Mouse (Mus musculus) hindbrain, embryonic 11.5 days (tissue): ENCODE results near the gene Gm3618. TPM values are rescaled to one million over a fixed set of nuclear protein-coding genes. Genes with fewer than 3 reads are reported as not detected.
"Not testable (repeated sequence)": the region's sequence is repeated elsewhere in the genome, so short reads cannot be mapped to it uniquely, and the experiment has no call there.

Experiments
- ATAC-seq: fragments of 200-750 bp; cut with Nextera tagmentation; 2 replicates; pipeline ENCODE4 v1.8.0; 2017; ENCODE audit warnings: mild to moderate bottlenecking, moderate TSS enrichment, moderate library complexity; ENCODE audit not compliant: low FRiP score
- DNase-seq: peaks from one replicate; pipeline ENCODE4 v3.0.0-alpha.2; 2015; ENCODE audit warnings: low spot score
- H3K27ac ChIP-seq: fragments of 300-500 bp; sonication (generic); 2 replicates; pipeline ENCODE4 v1.5.1; 2014; ENCODE audit warnings: mild to moderate bottlenecking, low read depth, low read length
- H3K27me3 ChIP-seq: fragments of 300-500 bp; sonication (generic); 2 replicates; pipeline ENCODE4 v1.6.1; 2014; ENCODE audit warnings: mild to moderate bottlenecking, low read length, moderate library complexity, mixed read lengths; ENCODE audit not compliant: control insufficient read depth, insufficient read depth
- H3K36me3 ChIP-seq: fragments of 300-500 bp; sonication (generic); 2 replicates; pipeline ENCODE4 v1.6.1; 2014; ENCODE audit warnings: mild to moderate bottlenecking, low read length, moderate library complexity, mixed read lengths; ENCODE audit not compliant: control insufficient read depth, insufficient read depth
- H3K4me1 ChIP-seq: fragments of 300-500 bp; sonication (generic); replicated peaks from 2 replicates; pipeline ENCODE4 v1.6.1; 2014; ENCODE audit warnings: low read length, mixed read lengths; ENCODE audit not compliant: control insufficient read depth, insufficient read depth
- H3K4me2 ChIP-seq: fragments of 300-500 bp; sonication (generic); replicated peaks from 2 replicates; pipeline ENCODE4 v1.6.1; 2014; ENCODE audit warnings: mild to moderate bottlenecking, low read depth, low read length
- H3K4me3 ChIP-seq: fragments of 300-500 bp; sonication (generic); 2 replicates; pipeline ENCODE4 v1.5.1; 2014; ENCODE audit warnings: low read depth, low read length
- H3K9ac ChIP-seq: fragments of 300-500 bp; sonication (generic); 2 replicates; pipeline ENCODE4 v1.6.1; 2014; ENCODE audit warnings: low read depth, low read length
- H3K9me3 ChIP-seq: fragments of 300-500 bp; sonication (generic); 2 replicates; pipeline ENCODE4 v1.6.1; 2016; ENCODE audit warnings: low read length; ENCODE audit not compliant: control insufficient read depth
- WGBS: fragments of 180-500 bp; shearing (Covaris S2); extraction: QIAGEN DNeasy Blood & Tissue Kit; methylation state at CpG from one replicate; pipeline ENCODE4 v1.1.7; 2014; 5-methylcytosine and 5-hydroxymethylcytosine counted together
- polyA plus RNA-seq: library from polyadenylated mRNA; unstranded; fragments of >200 nt; fragmentation: Nextera tagmentation; extraction: Ambion mirVana; gene quantifications from 2 replicates; pipeline ENCODE4 v1.2.1, GENCODE M21; 2014

Gene Gm3618
- not detected in 2 replicates for polyA plus RNA-seq

DNA sequence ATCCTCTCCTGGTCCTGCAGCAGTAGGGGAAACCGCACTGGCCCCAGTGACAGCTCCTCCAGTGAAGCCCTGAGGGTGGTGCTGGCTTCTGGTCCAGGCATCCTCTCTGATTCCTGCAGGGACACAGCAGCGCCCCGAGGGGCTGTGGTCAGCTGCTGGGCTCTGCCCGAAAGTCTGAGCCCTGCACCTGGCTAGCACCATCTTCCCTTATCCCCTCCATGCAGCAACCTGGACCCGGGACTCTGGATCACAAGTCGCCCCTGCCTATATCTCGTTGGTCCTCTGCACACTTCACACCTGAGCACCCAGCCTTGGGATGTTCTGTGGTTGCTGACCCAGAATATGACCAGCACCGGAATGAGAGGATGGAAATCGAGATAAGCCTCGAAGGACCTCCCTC is at the start of gene Gm3618:
Gm3618 (minus strand) TSS at position 101 of the 400 bp plus-strand sequence.
- H3K27me3 ChIP-seq, H3K9me3 ChIP-seq, DNase-seq, H3K4me2 ChIP-seq, H3K4me1 ChIP-seq, H3K9ac ChIP-seq, ATAC-seq, H3K4me3 ChIP-seq, H3K27ac ChIP-seq, H3K36me3 ChIP-seq: not testable (repeated sequence)
- WGBS = no CpG with 5 or more reads among the region's 10 CpGs

DNA sequence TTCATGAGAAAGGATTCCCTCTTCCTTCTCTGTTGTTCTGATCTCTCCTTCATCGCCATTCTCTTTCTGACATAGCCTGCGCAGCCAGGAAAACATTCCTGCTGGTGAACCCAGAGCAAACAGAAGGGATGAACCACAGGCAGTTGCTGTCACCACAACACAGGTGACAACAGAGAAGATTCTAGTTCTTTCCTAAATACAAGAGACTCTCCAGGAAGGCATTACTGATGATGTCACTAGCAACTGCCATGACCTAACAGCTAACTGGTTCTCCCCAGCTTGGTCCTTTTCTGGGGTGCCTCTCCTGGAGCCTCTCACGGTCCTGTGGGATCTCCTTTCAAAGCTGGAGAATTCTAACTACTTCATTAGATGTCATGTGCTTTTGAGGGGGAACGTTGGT is 46.7 kb upstream of the Gm3618 start, which contains the start of gene Gm16440:
Gm16440 (minus strand) TSS at position 101 of the 400 bp plus-strand sequence.
- 84% methylated on average over 2 of the region's 4 CpGs for WGBS
- H3K27me3 ChIP-seq, H3K4me3 ChIP-seq, H3K9ac ChIP-seq, ATAC-seq, H3K36me3 ChIP-seq, H3K27ac ChIP-seq, H3K4me2 ChIP-seq, DNase-seq, H3K9me3 ChIP-seq, H3K4me1 ChIP-seq: not testable (repeated sequence)

DNA sequence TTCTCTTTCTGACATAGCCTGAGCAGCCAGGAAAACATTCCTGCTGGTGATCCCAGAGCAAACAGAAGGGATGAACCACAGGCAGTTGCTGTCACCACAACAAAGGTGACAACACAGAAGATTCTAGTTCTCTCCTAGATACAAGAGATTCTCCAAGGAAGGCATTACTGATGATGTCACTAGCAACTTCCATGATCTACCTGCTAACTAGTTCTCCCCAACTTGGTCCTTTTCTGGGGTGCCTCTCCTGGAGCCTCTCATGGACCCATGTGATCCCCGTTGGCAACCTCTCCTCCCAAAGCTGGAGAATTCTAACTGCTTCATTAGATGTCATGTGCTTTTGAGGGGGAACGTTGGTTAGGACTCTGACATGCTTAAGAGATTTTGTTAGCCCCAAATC is 38.7 kb downstream of the Gm3618 start, which contains the start of gene Gm21103:
Gm21103 (minus strand) TSS at position 101 of the 400 bp plus-strand sequence.
- not testable (repeated sequence) for ATAC-seq, DNase-seq, H3K27me3 ChIP-seq, H3K9ac ChIP-seq, H3K4me1 ChIP-seq, H3K27ac ChIP-seq, H3K9me3 ChIP-seq, H3K4me2 ChIP-seq, H3K36me3 ChIP-seq, H3K4me3 ChIP-seq
- 81% methylated on average over 2 of the region's 2 CpGs for WGBS

DNA sequence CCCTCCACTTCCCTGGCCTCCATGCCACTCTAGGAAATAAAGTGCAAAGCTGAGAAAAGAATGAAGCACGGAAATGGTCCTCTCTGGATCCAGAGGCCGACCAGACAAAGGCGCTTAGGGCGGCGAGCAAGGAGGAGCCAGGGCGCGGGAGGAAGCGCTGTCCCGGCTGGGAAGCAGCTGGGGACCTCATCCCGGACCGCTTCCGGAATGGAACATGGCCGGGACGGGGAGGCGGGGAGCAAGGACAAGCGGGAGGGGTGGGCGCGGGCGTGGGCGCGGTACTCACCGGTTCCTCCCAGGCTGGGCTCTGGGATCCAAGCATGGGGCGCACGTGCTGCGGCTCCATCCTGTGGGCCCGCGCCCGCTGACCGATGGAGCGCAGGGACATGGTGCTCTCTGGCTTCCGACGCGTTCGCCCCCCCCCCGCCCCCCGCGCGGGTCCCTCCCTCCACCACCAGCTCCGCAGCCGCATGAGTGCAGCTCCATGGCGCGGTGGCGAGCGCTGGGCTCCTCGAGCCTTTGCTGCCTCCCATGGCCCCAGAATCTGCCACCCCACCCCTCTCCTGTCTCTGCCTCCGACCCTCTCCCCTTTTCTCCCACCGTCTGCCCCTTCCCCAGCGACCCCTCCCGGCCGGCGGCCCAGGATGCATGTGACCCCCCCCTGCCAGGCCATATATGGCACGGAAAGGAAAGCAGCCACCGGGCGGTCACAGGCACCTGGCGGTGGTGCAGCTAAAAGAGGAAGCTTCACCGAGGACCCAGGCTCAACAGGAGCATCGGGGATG is 56.4 kb downstream of the Gm3618 start, which contains the start of gene Gm3411:
Gm3411 (minus strand) TSS at position 320 of the 785 bp plus-strand sequence.
- not testable (repeated sequence) for ATAC-seq, H3K4me1 ChIP-seq, H3K27me3 ChIP-seq, H3K27ac ChIP-seq, H3K36me3 ChIP-seq, H3K9me3 ChIP-seq
- WGBS = 0% methylated on average over 28 of the region's 57 CpGs
- Histone ChIP-seq H3K9ac (peak within 1 kb of the TSS; percentile 60), H3K4me2 (peak within 1 kb of the TSS; percentile 48), H3K4me3 (peak within 1 kb of the TSS; percentile 44)
- DNase-seq = peak; percentile 59

Other genes starting within 250 kb of the Gm3618 start
- 0.34 and 0.49 TPM in 2 replicates for gene Gm8206, start 249.7 kb downstream of the Gm3618 start, polyA plus RNA-seq
- 2.0 and 3.1 TPM in 2 replicates for gene Gm3468, start 235.0 kb downstream of the Gm3618 start, polyA plus RNA-seq
- gene Gm3476, start 217.9 kb downstream of the Gm3618 start, polyA plus RNA-seq = not detected in 2 replicates
- gene Gm21560, start 124.4 kb downstream of the Gm3618 start, polyA plus RNA-seq = not detected in 2 replicates
- 2.0 and 2.3 TPM in 2 replicates for gene Gm3411, start 56.4 kb downstream of the Gm3618 start, polyA plus RNA-seq
- not detected in 2 replicates for gene Gm21103, start 38.8 kb downstream of the Gm3618 start, polyA plus RNA-seq
- not detected in 2 replicates for gene Gm16440, start 46.6 kb upstream of the Gm3618 start, polyA plus RNA-seq
- gene Gm3591, start 68.8 kb upstream of the Gm3618 start, polyA plus RNA-seq = 1.8 and 1.9 TPM in 2 replicates
- not detected in 2 replicates for gene Gm3594, start 100.9 kb upstream of the Gm3618 start, polyA plus RNA-seq
- not detected in 2 replicates for gene Gm8356, start 193.6 kb upstream of the Gm3618 start, polyA plus RNA-seq
- gene Gm3629, start 246.9 kb upstream of the Gm3618 start, polyA plus RNA-seq = 0.23 and 0.35 TPM in 2 replicates